Mouse (Mus musculus) erythroblast, embryonic 14.5 days (primary cell): ENCODE measurements around the gene Nfkbil1.

Experiments
- GATA1 ChIP-seq: IDR thresholded peaks from 2 replicates; pipeline ENCODE4 v1.6.1; 2012; ENCODE audit warnings: low read length, inconsistent platforms, mixed read lengths
- TAL1 ChIP-seq: IDR thresholded peaks from 3 replicates; pipeline ENCODE4 v1.6.1; 2012; ENCODE audit warnings: low read length, inconsistent platforms, mixed read lengths

DNA sequence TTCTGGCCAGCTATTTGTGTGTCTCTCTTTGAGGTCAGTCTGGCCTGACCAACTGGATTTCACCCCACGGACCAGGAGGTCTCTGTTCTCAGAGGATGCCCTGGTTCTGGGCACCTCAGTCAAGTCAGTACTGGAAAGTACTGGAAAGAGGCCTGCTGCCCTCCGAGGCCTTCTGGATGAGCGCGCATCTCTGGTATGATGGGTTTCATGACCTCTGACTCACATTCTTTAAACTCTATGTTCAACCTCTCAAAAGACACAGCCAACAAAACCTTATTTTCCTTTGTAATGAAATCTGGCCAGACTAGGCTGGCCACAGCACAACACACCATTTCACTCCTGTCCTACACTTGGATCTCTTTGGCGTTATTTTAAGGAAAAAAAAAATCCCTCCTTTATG lies 10.1 kb downstream of the Nfkbil1 start:
- TF ChIP-seq GATA1 (no peak), TAL1 (no peak)
